Mouse (Mus musculus) CD4-positive helper T cell, adult 2 months (primary cell): ENCODE data around the gene Tmem242.

Source experiments
- DNase-seq: peaks from one replicate; pipeline ENCODE4 v3.0.0-alpha.2; 2012; ENCODE audit warnings: low read depth, missing footprints, low spot score

Tmem242 gene

DNA sequence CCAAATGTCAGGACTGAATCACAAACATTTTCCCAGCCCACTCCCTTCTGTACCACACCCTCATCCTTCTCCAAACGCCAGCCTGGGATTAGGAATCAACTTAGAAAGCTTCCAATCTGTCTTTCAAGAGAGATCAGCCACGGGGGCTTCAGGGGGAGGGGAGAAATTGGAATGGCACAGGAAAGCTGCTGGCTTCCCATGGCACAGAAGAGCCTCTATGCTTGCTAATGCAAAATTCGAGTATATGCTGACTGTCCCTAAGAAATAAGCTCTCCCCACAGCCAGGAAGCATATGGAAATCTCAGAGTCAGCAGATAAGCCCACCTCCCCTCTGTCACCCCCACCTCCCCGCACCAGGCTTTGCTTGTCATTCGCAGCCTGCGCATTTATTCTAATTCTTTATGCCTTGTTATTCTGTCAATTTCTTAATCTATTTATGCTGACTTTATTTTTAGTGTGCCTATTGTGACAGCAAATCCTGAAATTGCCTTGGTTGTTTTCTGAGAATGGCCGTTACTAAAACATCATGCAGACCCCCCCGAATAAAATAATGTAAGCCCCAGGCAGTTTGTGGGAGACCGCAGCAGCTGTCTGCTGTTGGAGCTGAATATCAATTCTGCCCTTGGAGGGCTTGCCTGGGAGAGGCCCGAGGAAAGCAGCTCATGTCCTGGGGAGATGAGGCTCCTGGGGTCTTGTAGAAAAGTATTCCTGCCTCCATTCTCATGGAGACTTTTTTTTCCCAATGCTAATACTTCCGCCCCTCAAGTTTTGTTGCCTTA lies 62.7 kb downstream of the Tmem242 start:
- no peak for DNase-seq

DNA sequence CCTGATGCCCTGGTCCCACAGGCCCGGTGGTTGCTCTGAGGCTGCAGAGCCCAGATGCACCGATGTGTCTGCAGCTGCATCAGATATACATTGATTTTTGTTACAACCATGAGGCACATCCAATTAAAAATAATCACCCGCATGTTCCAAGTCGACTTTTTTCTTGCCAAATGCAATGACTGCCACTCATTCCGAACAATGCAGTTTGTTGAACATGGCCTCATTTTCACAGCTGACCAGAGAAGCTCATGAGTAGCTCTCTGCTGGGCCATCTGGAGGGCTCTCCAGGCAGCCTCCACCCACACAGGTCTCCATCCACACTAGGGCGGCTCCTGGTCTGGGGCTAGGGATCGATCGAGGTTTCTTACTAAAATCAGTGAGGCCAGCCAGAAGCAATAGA lies 67.1 kb downstream of the Tmem242 start:
- DNase-seq, result no peak

DNA sequence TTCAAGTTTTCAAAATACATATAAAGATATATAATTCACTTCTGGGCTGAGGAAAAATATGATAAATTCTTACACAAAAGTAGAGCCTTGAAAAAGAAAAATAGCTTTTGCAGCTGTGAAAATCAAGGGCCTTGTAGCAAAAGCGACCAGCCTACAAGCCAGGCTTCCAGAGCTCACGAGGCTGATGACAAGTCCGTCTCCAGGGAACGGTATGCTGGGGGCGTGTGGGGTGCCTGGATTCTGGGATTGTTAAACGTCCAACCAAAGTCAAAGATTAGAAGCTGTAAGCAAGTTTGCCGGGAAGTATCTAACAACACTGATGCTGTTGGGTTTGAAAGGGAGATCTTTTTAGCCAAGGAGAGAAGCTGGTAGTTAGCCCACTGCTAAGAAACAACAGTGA lies 68.5 kb downstream of the Tmem242 start:
- no peak for DNase-seq

- DNase-seq, result no peak
Observed at GRCm38 (mm10) chr17:5371032-5371431, 69.0 kb downstream of the Tmem242 start.

- no peak for DNase-seq
Observed at GRCm38 (mm10) chr17:5365992-5366398, 74.1 kb downstream of the Tmem242 start.
